Mouse (Mus musculus): Measurements from ENCODE around the gene Ccdc9. TPM values are rescaled to one million over a fixed set of nuclear protein-coding genes. Genes with fewer than 3 reads are reported as not detected.

The Ccdc9 gene
- polyA plus RNA-seq, 1 experiment from 2014 or later: 22.1 TPM

- no peak overlapping the region for H3K27ac ChIP-seq (ENCODE audit: low read length)
- H3K9me3 ChIP-seq (replicated peaks; ENCODE audit: control insufficient read depth, low read length, poor library complexity, severe bottlenecking): no peaks in the 10 kb centered on the region
- no peaks in the 10 kb centered on the region for H3K27me3 ChIP-seq (ENCODE audit: control insufficient read depth, insufficient read depth, low read depth, low read length)
- H3K4me2 ChIP-seq (ENCODE audit: low read length): no peak overlapping the region
- no peak overlapping the region for H3K9ac ChIP-seq (ENCODE audit: low read depth, low read length)
- no peak for ATAC-seq
- peaks cover 35% of the 10 kb centered on the region for H3K4me1 ChIP-seq (ENCODE audit: control insufficient read depth, insufficient read depth, low read length)
- H3K4me3 ChIP-seq (ENCODE audit: low read depth, low read length): no peak overlapping the region
- WGBS: 74% methylated on average over 4 of the region's 4 CpGs
- H3K36me3 ChIP-seq (ENCODE audit: control insufficient read depth, insufficient read depth, low read length): peaks cover 11% of the 10 kb centered on the region
Measured at GRCm38 (mm10) chr7:16315222-16315759, 28.7 kb upstream of the Ccdc9 start.

GRCm38 (mm10) chr7:16314221-16314775, 27.7 kb upstream of the Ccdc9 start:
- Histone ChIP-seq H3K9ac (ENCODE audit: low read depth, low read length) (peak overlapping the region; percentile 93), H3K4me1 (ENCODE audit: control insufficient read depth, insufficient read depth, low read length) (peaks cover 35% of the 10 kb centered on the region), H3K9me3 (replicated peaks; ENCODE audit: control insufficient read depth, low read length, poor library complexity, severe bottlenecking) (no peaks in the 10 kb centered on the region), H3K4me2 (ENCODE audit: low read length) (peak overlapping the region; percentile 97), H3K27ac (ENCODE audit: low read length) (peak overlapping the region; percentile 96), H3K27me3 (ENCODE audit: control insufficient read depth, insufficient read depth, low read depth, low read length) (no peaks in the 10 kb centered on the region), H3K36me3 (ENCODE audit: control insufficient read depth, insufficient read depth, low read length) (peaks cover 11% of the 10 kb centered on the region), H3K4me3 (ENCODE audit: low read depth, low read length) (peak overlapping the region; percentile 78)
- WGBS: 6% methylated on average over 13 of the region's 13 CpGs
- ATAC-seq: peak; percentile 13

GRCm38 (mm10) chr7:16313481-16314220, 27.1 kb upstream of the Ccdc9 start:
- peak overlapping the region; percentile 96 for H3K27ac ChIP-seq (ENCODE audit: low read length)
- peak; percentile 56 for ATAC-seq
- peak overlapping the region; percentile 97 for H3K4me2 ChIP-seq (ENCODE audit: low read length)
- H3K4me3 ChIP-seq (ENCODE audit: low read depth, low read length): peak overlapping the region; percentile 78
- peak overlapping the region; percentile 93 for H3K9ac ChIP-seq (ENCODE audit: low read depth, low read length)
- H3K27me3 ChIP-seq (ENCODE audit: control insufficient read depth, insufficient read depth, low read depth, low read length): no peaks in the 10 kb centered on the region
- H3K9me3 ChIP-seq (replicated peaks; ENCODE audit: control insufficient read depth, low read length, poor library complexity, severe bottlenecking): no peaks in the 10 kb centered on the region
- peaks cover 11% of the 10 kb centered on the region for H3K36me3 ChIP-seq (ENCODE audit: control insufficient read depth, insufficient read depth, low read length)
- under 1% methylated on average over 57 of the region's 66 CpGs for WGBS
- H3K4me1 ChIP-seq (ENCODE audit: control insufficient read depth, insufficient read depth, low read length): peaks cover 40% of the 10 kb centered on the region

DNA sequence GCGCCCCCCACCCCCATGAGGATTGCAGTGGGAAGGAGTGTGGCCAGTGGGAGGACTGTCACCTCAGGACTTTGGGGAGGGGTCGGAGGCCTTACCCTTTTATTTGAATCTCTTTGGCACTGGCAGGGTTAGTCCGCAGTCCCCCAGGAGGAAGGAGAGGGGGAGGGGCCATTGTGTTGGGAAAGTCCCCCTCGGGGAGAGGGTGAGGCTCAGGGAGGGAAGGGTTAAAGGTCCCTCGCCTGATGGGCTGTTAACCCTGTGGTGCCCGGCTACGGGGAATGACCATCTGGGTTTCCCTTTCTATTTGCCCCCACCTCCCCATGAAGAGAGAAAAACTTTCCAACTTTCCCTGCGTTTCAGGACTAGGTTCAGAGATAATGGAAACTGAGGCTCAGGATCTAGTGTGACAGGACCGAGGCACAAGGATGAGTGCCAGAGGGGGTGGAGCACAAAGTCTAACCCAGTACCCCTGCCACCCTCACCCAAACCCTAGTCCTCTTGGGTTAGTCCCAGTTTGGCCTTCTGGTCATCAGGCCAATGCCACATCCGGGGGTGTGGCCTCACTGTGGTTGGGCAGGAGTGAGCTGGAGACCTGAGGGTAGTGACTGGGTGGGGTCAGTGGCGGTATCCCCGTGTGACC, 26.2 kb upstream of the Ccdc9 start:
- 1% methylated on average over 12 of the region's 12 CpGs for WGBS
- Histone ChIP-seq H3K4me2 (ENCODE audit: low read length) (peak overlapping the region; percentile 97), H3K9ac (ENCODE audit: low read depth, low read length) (peak overlapping the region; percentile 85), H3K27me3 (ENCODE audit: control insufficient read depth, insufficient read depth, low read depth, low read length) (no peaks in the 10 kb centered on the region), H3K36me3 (ENCODE audit: control insufficient read depth, insufficient read depth, low read length) (peaks cover 9% of the 10 kb centered on the region), H3K27ac (ENCODE audit: low read length) (peak overlapping the region; percentile 96), H3K4me3 (ENCODE audit: low read depth, low read length) (peak overlapping the region; percentile 78), H3K4me1 (ENCODE audit: control insufficient read depth, insufficient read depth, low read length) (peaks cover 41% of the 10 kb centered on the region), H3K9me3 (replicated peaks; ENCODE audit: control insufficient read depth, low read length, poor library complexity, severe bottlenecking) (no peaks in the 10 kb centered on the region)
- no peak for ATAC-seq

- peak overlapping the region; percentile 85 for H3K9ac ChIP-seq (ENCODE audit: low read depth, low read length)
- H3K36me3 ChIP-seq (ENCODE audit: control insufficient read depth, insufficient read depth, low read length): peaks cover 3% of the 10 kb centered on the region
- H3K4me2 ChIP-seq (ENCODE audit: low read length): peak overlapping the region; percentile 97
- WGBS: under 1% methylated on average over 46 of the region's 49 CpGs
- H3K9me3 ChIP-seq (replicated peaks; ENCODE audit: control insufficient read depth, low read length, poor library complexity, severe bottlenecking): no peaks in the 10 kb centered on the region
- H3K4me3 ChIP-seq (ENCODE audit: low read depth, low read length): peak overlapping the region; percentile 78
- peak overlapping the region; percentile 70 for H3K27ac ChIP-seq (ENCODE audit: low read length)
- no peaks in the 10 kb centered on the region for H3K27me3 ChIP-seq (ENCODE audit: control insufficient read depth, insufficient read depth, low read depth, low read length)
- ATAC-seq: no peak
- peaks cover 41% of the 10 kb centered on the region for H3K4me1 ChIP-seq (ENCODE audit: control insufficient read depth, insufficient read depth, low read length)
Measured at GRCm38 (mm10) chr7:16312011-16312671, 25.5 kb upstream of the Ccdc9 start.

DNA sequence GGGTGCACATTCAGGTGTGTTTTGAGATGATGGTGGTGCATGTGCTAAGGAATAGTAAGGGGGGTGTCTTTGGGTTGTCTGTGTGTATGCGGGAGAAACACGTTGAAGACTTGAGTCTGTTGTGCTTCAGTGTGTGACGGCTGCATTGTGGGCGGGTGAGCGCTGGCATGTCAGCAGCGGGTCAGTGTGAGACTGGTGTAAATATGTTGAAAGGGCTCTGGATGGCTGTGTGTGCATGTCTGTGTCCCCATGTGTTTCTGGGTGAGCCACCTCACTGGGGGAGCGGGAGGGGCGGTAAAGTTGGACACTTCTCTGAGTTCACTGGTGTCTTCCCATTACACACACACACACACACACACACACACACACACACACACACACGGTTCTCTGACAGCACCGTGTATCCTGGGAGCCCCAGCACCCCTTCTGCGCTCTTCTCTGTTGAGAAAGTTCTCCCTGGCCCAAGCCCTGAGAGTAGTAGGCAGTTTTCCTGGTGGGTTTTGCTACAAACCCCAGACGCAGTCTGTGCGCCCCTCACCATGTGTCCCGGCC, 24.9 kb upstream of the Ccdc9 start:
- Histone ChIP-seq H3K4me3 (ENCODE audit: low read depth, low read length) (peak overlapping the region; percentile 78), H3K4me1 (ENCODE audit: control insufficient read depth, insufficient read depth, low read length) (peaks cover 41% of the 10 kb centered on the region), H3K9ac (ENCODE audit: low read depth, low read length) (peak overlapping the region; percentile 85), H3K36me3 (ENCODE audit: control insufficient read depth, insufficient read depth, low read length) (0 out of 2 replicates have a peak, but pooled peaks cover 2% of the 10 kb centered on the region), H3K9me3 (replicated peaks; ENCODE audit: control insufficient read depth, low read length, poor library complexity, severe bottlenecking) (no peaks in the 10 kb centered on the region), H3K4me2 (ENCODE audit: low read length) (peak overlapping the region; percentile 97), H3K27me3 (ENCODE audit: control insufficient read depth, insufficient read depth, low read depth, low read length) (no peaks in the 10 kb centered on the region), H3K27ac (ENCODE audit: low read length) (peak overlapping the region; percentile 70)
- peak; percentile 2; the same call in 1 of the 2 replicates for ATAC-seq
- WGBS: under 1% methylated on average over 14 of the region's 14 CpGs

GRCm38 (mm10) chr7:16310521-16311452, 24.2 kb upstream of the Ccdc9 start:
- Histone ChIP-seq H3K4me2 (ENCODE audit: low read length) (peak overlapping the region; percentile 97), H3K9me3 (replicated peaks; ENCODE audit: control insufficient read depth, low read length, poor library complexity, severe bottlenecking) (no peaks in the 10 kb centered on the region), H3K36me3 (ENCODE audit: control insufficient read depth, insufficient read depth, low read length) (no peaks in the 10 kb centered on the region), H3K9ac (ENCODE audit: low read depth, low read length) (peak overlapping the region; percentile 81), H3K4me3 (ENCODE audit: low read depth, low read length) (peak overlapping the region; percentile 78), H3K27ac (ENCODE audit: low read length) (peak overlapping the region; percentile 75), H3K4me1 (ENCODE audit: control insufficient read depth, insufficient read depth, low read length) (peaks cover 41% of the 10 kb centered on the region), H3K27me3 (ENCODE audit: control insufficient read depth, insufficient read depth, low read depth, low read length) (no peaks in the 10 kb centered on the region)
- ATAC-seq: peak; percentile 18
- under 1% methylated on average over 27 of the region's 31 CpGs for WGBS
